Mouse (Mus musculus) spleen, postnatal 36 days (tissue): ENCODE results near the gene Pla2g15.

Source experiments
- DNase-seq, 2 experiments: peaks; one replicate each; pipeline ENCODE4 v3.0.0; 2022; ENCODE audit warnings: low spot score in 2 of 2, mixed read lengths in 1 of 2

Gene Pla2g15

DNA sequence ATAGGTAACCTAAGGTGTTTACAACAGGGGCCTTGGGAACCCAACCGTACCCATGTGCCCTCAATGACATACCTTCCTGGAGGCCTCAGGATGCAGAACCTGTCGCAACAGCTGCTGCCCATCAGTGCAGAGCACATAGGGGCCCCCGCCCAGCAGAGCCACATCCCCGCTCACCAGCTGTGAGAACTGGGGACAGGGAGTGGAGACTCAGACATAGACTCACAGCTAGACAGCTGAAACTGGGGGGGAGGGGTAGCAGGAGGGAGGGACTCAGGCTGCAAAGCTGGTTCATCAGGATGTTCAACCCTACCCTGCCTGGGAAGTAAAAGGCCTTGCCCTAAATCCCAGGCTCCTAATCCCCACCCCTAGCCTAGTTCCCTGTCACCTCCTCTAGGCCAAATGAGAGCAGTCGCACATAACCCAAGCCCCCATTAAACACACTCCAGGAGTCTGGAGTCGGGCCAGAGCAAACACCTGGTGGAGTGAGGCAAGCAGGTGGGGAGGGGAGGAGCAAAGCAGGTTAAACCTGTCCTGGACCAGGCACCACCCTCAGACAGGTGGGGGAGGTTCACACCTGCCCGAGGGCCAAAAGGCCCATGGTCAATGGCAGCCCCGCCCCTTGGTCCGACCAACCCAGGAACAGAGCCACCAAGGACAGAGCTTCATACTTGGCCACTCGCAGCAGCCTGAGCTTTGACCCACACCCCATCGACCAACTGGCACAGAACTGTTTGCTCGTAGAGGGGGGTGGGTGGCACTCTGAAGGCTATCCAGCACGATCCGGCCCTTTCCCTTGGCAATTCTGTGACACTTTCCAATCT, 15.2 kb upstream of the Pla2g15 start:
- no peak for DNase-seq

- no peak for DNase-seq
These were observed 14.5 kb upstream of the Pla2g15 start for GRCm38 (mm10) chr8:106135672-106136071.

DNA sequence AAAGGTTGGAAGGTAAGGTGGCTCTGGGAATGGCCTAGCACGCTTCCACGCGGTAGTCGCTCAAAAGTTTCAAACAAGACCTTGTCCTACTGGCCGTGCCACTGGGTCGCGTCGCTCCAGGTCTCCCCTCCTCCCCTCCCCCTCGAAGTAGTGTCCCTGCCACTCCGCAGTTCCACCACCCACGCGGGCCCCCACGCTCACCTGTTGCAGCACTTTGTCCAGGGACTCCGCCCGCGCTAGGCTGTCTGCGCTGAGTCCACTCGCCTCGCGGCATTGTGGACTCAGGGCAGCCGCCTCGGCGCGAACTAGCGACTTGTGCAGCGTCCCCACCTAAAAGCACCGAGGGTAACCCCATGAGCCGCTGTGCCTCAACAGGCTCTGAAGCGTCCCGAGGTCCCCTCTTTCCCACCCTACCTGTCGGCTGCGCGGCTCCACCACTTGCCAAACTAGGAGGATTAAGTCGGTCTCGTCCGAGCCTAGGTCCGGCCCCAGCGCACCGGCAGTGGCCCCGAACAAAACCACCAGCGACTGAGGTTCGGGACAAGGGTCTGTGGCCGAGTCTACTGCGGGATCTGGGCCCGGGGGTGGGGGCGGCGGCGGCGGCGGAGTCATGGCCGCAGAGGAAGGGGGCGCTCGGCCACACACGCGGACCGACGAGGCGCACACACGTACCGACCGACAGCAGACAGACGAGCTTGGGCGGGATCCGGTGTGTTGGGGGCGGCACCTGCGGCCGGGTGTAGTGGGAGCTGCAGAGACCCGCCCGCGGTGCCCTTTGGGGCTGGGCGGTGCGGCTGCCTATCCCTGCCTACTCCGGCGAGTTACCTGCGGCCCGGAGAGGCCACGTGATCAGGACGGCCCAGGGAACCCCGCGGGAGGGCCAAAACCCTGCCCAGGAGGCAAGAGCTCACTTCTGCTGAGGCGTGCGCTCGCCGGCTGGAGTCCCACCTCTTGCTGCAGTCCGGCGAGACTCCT, 13.8 kb upstream of the Pla2g15 start, which contains the start of gene Esrp2:
Esrp2 (minus strand) TSS at position 819 of the 975 bp plus-strand sequence.
- DNase-seq, result no peak

- DNase-seq, result no peak
These were observed 12.8 kb upstream of the Pla2g15 start for GRCm38 (mm10) chr8:106137218-106137905.

DNA sequence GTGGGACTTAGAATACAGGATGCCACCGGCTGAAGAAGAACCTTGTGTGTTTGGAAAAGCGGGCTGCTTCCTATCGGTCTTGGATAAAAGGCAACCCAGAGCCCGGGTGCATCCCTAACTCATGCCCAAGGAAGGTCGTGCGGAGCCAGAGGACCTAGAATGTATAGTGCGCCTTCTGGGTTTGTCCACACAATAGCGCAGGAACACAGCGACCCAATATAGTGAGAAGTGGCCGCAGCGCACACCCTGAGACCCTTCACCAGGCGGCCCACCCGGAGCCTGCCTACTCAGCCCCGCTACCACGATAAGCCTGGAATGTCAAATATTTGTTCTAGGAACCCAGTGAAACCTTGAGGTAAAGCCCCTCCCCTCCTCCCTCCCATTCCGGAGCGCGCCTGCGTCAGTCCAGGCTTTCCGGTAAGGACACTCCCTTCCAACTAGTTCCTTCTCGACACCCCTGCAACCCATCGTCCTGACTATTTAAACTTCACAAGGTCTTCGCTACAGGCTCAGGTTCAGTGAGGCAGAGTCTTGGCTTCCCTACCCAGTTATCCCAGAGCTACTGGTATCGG, 12.2 kb upstream of the Pla2g15 start:
- DNase-seq, result no peak

- DNase-seq, result no peak
These were observed 11.6 kb upstream of the Pla2g15 start for GRCm38 (mm10) chr8:106138616-106139015.

DNA sequence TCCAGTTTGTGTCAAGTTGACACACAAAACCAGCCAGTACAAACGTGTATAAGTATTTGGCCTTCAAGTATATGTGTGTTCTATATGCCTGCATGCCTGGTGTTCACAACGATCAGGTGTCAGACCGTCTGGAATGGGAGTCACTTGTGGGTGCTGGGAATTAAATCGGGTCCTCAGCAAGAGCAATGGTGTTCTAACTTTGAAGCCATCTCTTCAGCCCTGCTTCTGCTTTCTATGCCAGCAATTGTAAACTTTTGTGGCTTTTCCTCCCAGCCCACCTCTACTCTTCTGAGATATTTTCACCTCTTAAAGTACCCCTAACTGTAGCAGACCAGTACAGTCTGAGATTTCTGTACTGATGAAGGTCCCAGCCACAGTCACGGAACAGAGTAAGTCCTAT, 10.0 kb upstream of the Pla2g15 start:
- no peak for DNase-seq

DNA sequence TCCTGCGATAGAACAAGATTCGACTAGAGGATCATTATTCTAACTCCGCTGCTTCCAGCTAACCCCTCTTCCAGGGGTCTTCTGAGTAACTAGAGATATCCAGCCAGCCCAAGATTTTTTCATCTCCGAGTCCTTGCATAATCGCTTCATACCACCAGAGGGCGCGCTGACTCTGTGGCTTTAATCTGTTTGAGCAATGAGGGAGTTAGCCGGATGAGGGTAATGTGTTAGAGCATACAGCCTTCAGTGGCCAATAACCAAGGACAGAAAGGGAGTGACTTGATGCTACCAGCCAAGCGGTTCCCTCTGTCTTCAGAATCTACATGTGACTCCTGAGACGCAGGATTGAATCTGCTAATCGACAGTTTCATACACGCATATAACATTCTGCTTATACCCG, 9.4 kb upstream of the Pla2g15 start:
- peak; percentile 64 to 75 for DNase-seq

DNA sequence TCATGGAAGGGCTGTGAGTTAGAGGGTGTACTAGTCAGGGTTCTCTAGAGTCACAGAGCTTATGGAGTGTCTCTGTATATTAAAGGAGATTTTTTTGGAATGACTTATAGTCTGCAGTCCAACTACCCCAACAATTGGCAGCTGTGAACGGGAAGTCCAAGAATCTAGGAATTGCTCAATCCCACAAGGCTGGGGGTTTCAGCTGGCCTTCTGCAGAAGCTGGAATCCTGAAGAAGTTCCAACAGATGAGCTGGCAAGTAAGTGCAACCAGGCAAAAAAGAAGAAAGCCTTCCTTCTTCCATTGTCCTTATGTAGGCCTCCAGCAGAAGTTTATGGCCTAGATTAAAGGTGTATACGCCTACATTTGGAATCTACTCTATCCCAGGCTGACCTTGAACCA, 4.9 kb upstream of the Pla2g15 start:
- no peak for DNase-seq

DNA sequence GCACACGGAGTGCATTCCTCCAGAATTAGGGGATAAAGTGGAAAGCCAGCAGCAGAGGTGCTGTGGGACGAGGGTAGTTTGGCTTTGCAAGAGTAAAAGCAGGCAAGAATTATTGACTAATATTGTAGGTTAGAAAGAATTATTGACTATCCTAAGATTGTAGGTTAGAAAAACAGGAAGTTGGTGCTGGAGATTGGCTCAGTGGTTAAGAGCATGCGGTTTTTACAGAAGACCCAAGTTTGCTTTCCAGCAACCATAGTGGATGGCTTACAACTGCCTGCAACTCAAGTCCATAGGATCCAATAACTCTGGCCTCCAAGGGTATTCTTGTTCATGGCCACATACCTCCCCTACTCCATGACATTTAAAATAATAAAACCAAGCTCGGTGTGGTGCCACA, 4.2 kb upstream of the Pla2g15 start:
- no peak for DNase-seq

GRCm38 (mm10) chr8:106147868-106148565, 2.2 kb upstream of the Pla2g15 start:
- no peak for DNase-seq

DNA sequence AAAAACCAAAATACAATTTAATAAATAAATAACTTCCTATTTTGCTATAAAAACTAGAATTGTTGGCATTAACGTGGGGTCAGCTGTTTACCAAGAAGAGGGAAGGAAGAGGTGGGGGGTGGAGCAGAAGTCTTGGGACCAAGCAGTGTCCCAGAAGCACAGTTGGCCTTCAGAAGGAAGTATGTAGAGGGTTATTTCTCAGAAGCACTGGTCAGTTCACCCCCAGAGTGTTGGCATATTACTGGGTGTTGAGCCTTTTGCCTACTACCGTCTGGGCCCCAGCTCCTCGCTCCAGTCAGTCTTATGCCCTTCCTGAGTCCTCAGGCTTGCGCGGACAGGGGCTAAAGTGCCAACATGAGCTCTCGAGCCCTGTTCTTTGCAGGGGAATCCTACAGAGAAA, 1.2 kb upstream of the Pla2g15 start:
- no peak for DNase-seq

DNA sequence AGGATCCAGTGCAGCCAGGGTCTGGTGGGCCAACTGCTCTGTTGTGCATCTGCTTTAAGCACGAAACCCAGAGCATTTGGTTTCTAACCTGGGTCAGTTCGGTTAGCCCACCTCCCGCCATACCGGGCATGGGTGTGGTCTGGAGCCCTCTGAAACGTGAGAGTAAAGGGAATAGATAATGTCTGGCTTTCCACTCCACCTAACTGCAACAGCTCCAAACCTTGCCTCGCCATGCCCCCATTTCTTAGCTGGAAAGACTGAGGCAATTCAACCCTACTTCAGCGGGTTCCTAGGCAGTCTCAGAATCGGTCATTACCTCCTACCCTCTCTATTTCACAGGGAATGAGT, 428 bp downstream of the Pla2g15 start:
- DNase-seq, result no peak

- no peak for DNase-seq
These were observed 842 bp downstream of the Pla2g15 start for GRCm38 (mm10) chr8:106151041-106151440.

DNA sequence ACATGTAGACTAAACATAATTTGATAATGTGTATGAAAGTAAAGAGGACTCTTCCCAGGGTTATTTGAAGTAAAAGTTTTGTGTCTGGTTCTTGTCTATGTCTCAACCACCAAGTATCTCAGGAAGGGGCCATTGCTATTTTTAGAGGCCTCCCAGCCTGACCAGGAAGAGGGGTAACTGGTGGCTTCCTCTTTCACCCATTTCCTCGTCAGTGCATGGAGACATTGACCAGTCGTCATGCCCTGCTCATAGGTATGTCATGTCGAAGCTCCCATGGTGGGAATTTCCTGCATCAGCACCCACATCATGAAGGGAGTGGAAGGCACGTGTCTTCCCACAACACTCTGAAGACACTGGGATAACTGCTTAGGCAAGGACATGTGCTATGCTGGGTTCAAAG, 2.7 kb downstream of the Pla2g15 start:
- no peak for DNase-seq

DNA sequence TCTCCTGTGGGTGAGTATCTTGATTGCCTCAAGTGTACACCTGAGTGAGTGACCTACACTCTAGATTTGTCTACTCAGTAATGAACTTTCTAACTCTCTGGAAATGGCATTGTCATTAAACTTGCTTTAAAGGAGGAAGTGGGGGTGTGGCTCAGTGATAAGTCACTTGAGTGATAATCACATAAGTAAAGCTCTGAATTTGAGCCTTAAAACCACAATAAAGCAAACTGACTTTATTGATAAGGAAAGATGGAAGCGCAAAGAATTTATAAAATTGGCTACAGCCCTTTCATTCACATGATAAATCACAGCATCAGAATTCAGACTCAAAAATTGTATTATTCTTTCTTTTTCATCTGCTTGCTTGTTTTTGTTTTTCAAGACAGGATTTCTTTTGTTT, 7.2 kb downstream of the Pla2g15 start:
- no peak for DNase-seq

DNA sequence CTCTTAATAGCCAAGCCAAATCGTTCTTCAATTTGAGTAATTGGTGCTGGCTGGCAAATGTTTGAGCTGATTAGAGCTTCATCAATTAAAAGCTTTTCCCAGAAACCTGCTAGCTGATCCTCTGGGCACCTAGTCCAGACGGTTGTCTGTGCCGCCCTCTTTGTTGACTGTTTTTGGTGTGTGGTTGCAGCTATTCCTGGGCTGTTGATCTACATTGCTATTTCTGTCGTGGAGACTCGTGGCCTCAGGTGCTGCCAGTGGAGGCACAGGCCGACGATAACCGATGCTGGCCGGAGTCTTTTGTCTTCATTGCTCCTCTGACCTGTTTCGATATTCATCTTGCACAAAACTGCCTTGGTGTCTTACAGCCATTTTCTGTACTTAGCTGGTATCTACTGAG, 8.2 kb downstream of the Pla2g15 start:
- DNase-seq, result no peak

DNA sequence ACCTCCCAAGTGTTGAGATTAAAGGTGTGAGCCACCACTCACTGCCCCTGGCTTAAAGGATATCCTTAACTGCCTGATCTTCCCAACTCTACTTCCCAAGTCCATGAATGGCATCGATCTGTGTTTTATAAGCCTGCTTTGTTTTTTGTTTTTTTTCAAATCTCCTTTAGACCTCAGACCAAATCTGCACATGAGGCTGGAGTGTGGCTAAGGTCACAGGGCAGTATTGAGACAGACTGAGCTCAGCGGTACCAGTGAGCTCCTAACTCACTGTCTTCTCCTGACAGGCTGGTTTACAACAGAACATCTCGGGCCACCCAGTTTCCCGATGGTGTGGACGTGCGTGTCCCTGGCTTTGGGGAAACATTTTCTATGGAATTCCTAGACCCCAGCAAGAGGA, 9.7 kb downstream of the Pla2g15 start:
- no peak for DNase-seq

DNA sequence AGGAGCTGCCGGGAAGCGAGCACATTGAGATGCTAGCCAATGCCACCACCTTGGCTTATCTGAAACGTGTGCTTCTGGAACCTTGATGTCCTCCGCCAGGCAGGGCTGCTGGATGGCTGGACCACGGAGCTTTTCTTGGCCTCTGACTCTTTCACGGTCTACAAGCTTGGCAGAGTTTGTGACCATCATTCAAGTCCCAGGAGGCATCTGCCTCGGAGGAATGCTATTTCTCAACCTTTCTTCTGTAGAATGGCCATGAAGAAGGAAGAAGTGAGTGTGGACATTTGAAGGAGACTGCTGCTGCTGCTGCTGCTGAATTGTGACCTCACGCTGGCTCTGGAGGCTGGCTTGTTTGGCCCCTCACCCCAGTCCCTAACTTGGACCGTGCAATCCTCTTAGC, 13.1 kb downstream of the Pla2g15 start:
- no peak for DNase-seq

DNA sequence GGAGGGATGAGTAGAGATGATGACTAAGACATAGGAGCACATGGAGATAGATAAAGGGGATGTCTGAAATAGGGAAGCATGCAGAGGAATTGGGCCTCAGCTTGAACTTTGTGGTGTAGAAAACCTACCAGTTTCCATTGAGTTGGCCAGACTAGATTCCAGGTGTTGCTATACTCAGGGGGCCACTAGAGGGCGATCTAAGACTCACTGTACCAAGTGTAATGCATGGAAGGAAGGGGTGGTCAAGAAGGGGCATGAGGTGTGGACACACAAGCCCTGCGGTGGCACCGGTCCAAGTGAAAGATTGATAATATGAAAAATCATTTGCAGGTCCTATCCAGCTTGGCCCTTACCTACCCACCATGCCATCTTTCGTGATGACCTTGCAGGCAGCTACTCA, 15.3 kb downstream of the Pla2g15 start:
- peak; percentile 42 to 69 for DNase-seq

- DNase-seq, result peak; percentile 88 to 89
These were observed 18.3 kb downstream of the Pla2g15 start, which contains the start of gene Slc7a6 for GRCm38 (mm10) chr8:106168356-106169016. Gene Slc7a6 (plus strand): TSS chr8:106168857.
